Mouse (Mus musculus) heart, adult 2 months (tissue): ENCODE measurements around the gene Crybg1.

Experiments
- EP300 ChIP-seq: fragments of 200-500 bp; IDR thresholded peaks from 2 replicates; pipeline ENCODE4 v1.6.1; 2011; ENCODE audit warnings: low read depth, low read length, control low read depth; ENCODE audit not compliant: insufficient read depth
- POLR2A ChIP-seq: fragments of 200-500 bp; IDR thresholded peaks from 2 replicates; pipeline ENCODE4 v1.6.1; 2011; ENCODE audit warnings: mild to moderate bottlenecking, low read depth, low read length, control low read depth; ENCODE audit not compliant: insufficient read depth

DNA sequence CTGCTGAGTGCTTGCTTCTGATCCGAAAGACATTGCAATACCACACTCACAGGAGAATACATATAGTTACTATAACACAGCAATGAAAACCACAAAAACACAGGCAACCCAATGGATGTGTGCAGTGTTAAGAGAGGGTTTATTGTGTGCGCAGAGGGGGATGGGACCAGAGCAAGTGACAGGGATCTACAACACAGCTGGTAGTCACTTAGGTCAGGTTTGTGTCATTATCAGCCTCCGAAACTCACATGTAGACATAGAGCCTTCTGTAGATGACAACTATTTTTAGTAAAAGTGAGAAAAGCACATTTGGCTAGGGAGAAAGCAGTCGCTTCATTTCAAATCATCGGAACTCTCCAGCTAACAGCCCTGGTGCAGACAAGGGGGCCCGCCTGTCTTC lies 166.2 kb downstream of the Crybg1 start:
- TF ChIP-seq POLR2A (no peak), EP300 (no peak)
